Mouse (Mus musculus): ENCODE measurements around the gene Nfkb2. TPM values are rescaled to one million over a fixed set of nuclear protein-coding genes. Genes with fewer than 3 reads are reported as not detected.
A peak's percentile ranks its signal among the peaks of the same experiment; 100 is the strongest.

Gene Nfkb2
- 5.6 and 6.1 TPM in 2 replicates for polyA plus RNA-seq (2016; fragmentation: Nextera tagmentation; extraction: Ambion mirVana)

- peak within 1 kb of the TSS; percentile 76 for H3K9ac ChIP-seq
- under 1% methylated on average over 39 of the region's 39 CpGs for WGBS (ENCODE audit: insufficient replicate concordance)
- H3K36me3 ChIP-seq = peaks cover 7% of the 10 kb centered on the region; the same call in 1 of the 2 replicates
- peaks cover 32% of the 10 kb centered on the region for H3K27me3 ChIP-seq (replicated peaks)
- H3K27ac ChIP-seq = peak within 1 kb of the TSS; percentile 83
- peak within 1 kb of the TSS; percentile 71 for H3K4me3 ChIP-seq
- H3K9me3 ChIP-seq (replicated peaks) = no peaks in the 10 kb centered on the region
- H3K4me1 ChIP-seq = peaks cover 41% of the 10 kb centered on the region
- peak; percentile 89 for ATAC-seq
- peak within 1 kb of the TSS; percentile 97 for H3K4me2 ChIP-seq
Measured at GRCm38 (mm10) chr19:46304216-46304841, at the start of gene Nfkb2. Gene Nfkb2, plus strand, starts transcription at chr19:46304320.

DNA sequence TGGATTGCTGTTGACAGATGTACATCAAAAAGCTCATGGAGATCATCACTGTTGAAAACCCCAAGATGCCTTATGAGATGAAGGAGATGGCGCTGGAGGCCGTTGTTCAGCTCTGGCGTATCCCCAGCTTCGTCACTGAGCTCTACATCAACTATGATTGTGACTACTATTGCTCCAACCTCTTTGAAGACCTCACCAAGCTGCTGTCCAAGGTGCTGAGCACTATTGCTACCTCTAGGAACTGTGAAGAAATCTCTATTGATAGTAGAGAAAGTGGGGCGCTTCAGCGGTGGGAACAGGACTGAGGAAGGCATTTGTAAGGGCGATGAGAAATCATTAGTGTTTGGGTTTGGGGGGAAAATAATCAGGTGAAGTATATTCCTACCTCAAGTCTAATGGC is 39.4 kb upstream of the Nfkb2 start:
- Histone ChIP-seq H3K4me2 (no peak overlapping the region), H3K27ac (no peak overlapping the region), H3K36me3 (peaks cover 100% of the 10 kb centered on the region), H3K27me3 (replicated peaks) (no peaks in the 10 kb centered on the region), H3K4me3 (no peak overlapping the region), H3K4me1 (no peaks in the 10 kb centered on the region), H3K9ac (no peak overlapping the region), H3K9me3 (replicated peaks) (no peaks in the 10 kb centered on the region)
- no peak for ATAC-seq
- 78% methylated on average over 7 of the region's 7 CpGs for WGBS (ENCODE audit: insufficient replicate concordance)

GRCm38 (mm10) chr19:46275307-46275706 is 28.8 kb upstream of the Nfkb2 start:
- ATAC-seq = no peak
- Histone ChIP-seq H3K9ac (no peak overlapping the region), H3K36me3 (peaks cover 66% of the 10 kb centered on the region), H3K4me1 (no peaks in the 10 kb centered on the region), H3K9me3 (replicated peaks) (no peaks in the 10 kb centered on the region), H3K4me2 (no peak overlapping the region), H3K27me3 (replicated peaks) (no peaks in the 10 kb centered on the region), H3K4me3 (no peak overlapping the region), H3K27ac (no peak overlapping the region)

DNA sequence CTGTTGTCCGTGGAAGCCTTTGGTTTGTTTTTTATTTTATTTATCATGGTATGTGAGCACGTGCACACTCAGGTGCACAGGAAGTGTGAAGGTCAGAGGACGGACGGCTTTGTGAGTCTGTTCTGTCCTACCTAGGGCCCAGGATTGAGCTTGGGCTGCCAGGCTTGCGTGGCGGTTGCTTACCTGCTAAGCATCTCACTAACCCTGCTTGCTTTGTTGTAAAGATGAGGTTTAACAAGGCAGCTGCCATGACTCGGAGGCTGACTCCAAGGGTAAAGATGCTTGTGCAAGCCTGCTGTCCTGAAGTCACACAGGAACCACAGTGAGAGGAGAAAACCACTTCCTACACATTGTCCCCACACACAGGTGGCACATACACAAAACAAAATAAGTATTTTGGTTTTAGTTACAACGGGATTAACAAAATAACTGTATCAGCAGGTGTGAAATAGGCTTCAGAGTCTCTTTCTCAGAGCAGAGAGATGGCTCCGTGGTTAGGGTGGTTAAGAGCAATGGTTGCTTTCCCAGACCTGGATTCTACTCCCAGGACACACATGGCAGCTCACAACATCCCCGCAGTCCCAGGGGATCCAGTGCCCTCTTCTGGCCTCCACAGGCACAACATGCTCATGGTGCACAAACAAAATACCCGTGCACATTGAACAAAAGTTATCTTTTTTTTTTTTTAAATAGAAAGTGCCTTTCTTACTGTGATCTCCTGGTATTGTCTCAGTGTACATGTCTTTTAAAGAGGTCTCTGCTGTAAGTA is 21.9 kb upstream of the Nfkb2 start:
- 87% methylated on average over 11 of the region's 11 CpGs for WGBS (ENCODE audit: insufficient replicate concordance)
- H3K4me1 ChIP-seq = no peaks in the 10 kb centered on the region
- no peak overlapping the region for H3K4me2 ChIP-seq
- H3K36me3 ChIP-seq = peaks cover 76% of the 10 kb centered on the region
- H3K4me3 ChIP-seq = no peak overlapping the region
- H3K9ac ChIP-seq = no peak overlapping the region
- no peaks in the 10 kb centered on the region for H3K27me3 ChIP-seq (replicated peaks)
- no peaks in the 10 kb centered on the region for H3K9me3 ChIP-seq (replicated peaks)
- no peak for ATAC-seq
- no peak overlapping the region for H3K27ac ChIP-seq

GRCm38 (mm10) chr19:46284686-46285085 is 19.4 kb upstream of the Nfkb2 start:
- peaks cover 69% of the 10 kb centered on the region for H3K36me3 ChIP-seq
- 78% methylated on average over 4 of the region's 4 CpGs for WGBS (ENCODE audit: insufficient replicate concordance)
- no peak overlapping the region for H3K9ac ChIP-seq
- no peak for ATAC-seq
- H3K9me3 ChIP-seq (replicated peaks) = no peaks in the 10 kb centered on the region
- H3K27ac ChIP-seq = no peak overlapping the region
- no peak overlapping the region for H3K4me2 ChIP-seq
- H3K27me3 ChIP-seq (replicated peaks) = no peaks in the 10 kb centered on the region; the same call in 1 of the 2 replicates
- no peak overlapping the region for H3K4me3 ChIP-seq
- H3K4me1 ChIP-seq = no peaks in the 10 kb centered on the region

GRCm38 (mm10) chr19:46285631-46286030 is 18.5 kb upstream of the Nfkb2 start:
- WGBS (ENCODE audit: insufficient replicate concordance) = 72% methylated on average over 7 of the region's 7 CpGs
- no peak overlapping the region for H3K9ac ChIP-seq
- H3K27ac ChIP-seq = no peak overlapping the region
- H3K27me3 ChIP-seq (replicated peaks) = no peaks in the 10 kb centered on the region; the same call in 1 of the 2 replicates
- H3K4me1 ChIP-seq = no peaks in the 10 kb centered on the region
- no peak overlapping the region for H3K4me2 ChIP-seq
- no peaks in the 10 kb centered on the region for H3K9me3 ChIP-seq (replicated peaks)
- H3K4me3 ChIP-seq = no peak overlapping the region
- peaks cover 60% of the 10 kb centered on the region for H3K36me3 ChIP-seq
- no peak for ATAC-seq

DNA sequence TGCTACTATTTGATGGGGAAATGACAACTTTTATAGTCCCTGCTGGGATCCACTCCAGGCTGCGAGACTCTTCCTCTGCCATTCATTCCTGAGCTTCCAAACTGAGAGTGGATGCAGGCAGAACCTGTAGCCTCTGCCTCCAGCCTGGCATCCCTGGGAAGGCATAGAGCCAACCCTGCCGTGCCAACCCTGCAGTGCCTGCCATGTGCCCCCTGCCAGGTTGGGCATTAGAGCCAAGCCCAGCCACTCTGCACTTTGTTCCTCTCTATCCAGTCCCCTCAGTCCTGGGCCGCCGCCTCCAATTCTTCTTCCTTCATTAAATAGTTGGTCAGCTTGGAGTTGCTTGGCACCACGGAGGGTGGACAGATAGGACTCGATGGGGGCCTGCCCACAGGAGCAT is 18.1 kb upstream of the Nfkb2 start:
- no peaks in the 10 kb centered on the region; the same call in 1 of the 2 replicates for H3K27me3 ChIP-seq (replicated peaks)
- no peak overlapping the region for H3K4me2 ChIP-seq
- no peaks in the 10 kb centered on the region for H3K4me1 ChIP-seq
- WGBS (ENCODE audit: insufficient replicate concordance) = 85% methylated on average over 6 of the region's 6 CpGs
- H3K9me3 ChIP-seq (replicated peaks) = no peaks in the 10 kb centered on the region
- no peak overlapping the region for H3K4me3 ChIP-seq
- peaks cover 56% of the 10 kb centered on the region for H3K36me3 ChIP-seq
- H3K27ac ChIP-seq = no peak overlapping the region
- H3K9ac ChIP-seq = no peak overlapping the region
- no peak for ATAC-seq

DNA sequence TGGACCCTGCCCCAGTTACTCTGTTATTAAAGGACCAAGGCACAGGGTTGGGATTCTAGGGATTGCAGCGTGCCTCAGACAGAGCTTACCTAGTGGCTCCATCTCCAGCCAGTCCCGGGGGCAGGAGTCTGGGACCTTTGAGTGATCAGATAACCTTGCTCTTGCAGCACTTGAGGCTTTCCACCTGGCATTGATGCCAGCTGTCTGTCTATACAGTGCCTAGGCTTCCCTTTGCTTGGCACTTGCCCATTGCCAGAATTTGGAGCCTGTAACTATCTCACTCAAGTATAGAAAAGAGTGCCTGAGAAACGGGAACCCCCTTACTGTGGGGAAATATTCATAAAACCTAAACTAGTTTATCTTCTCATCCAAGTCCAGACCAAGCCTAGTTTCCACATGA is 17.2 kb upstream of the Nfkb2 start:
- 75% methylated on average over 3 of the region's 3 CpGs for WGBS (ENCODE audit: insufficient replicate concordance)
- Histone ChIP-seq H3K4me1 (no peaks in the 10 kb centered on the region), H3K27me3 (replicated peaks) (peaks cover 7% of the 10 kb centered on the region; the same call in 1 of the 2 replicates), H3K4me2 (no peak overlapping the region), H3K27ac (no peak overlapping the region), H3K4me3 (no peak overlapping the region), H3K9ac (no peak overlapping the region), H3K9me3 (replicated peaks) (no peaks in the 10 kb centered on the region), H3K36me3 (peaks cover 47% of the 10 kb centered on the region)
- no peak for ATAC-seq

DNA sequence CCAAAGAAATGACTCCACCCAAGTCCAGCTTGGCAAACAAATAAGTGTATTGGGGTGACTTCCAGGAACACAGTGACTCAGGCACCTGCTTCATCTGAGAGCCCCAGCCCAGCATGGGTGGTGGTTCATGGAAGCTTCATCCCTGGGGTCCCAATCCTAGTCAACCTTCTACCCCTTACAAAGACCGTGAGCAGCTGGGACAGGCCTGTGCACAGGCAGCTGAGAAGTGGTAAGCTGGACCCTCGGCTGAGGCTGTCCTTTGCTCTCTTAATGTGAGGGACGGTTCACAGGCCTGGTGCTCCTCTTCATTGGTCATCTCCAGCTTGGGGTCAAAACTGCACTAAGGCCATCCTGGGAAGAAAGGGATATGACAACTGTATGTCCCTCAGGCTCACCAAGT is 16.6 kb upstream of the Nfkb2 start:
- Histone ChIP-seq H3K4me1 (no peaks in the 10 kb centered on the region), H3K4me3 (no peak overlapping the region), H3K9ac (no peak overlapping the region), H3K27ac (no peak overlapping the region), H3K4me2 (no peak overlapping the region), H3K36me3 (peaks cover 41% of the 10 kb centered on the region), H3K9me3 (replicated peaks) (no peaks in the 10 kb centered on the region), H3K27me3 (replicated peaks) (peaks cover 13% of the 10 kb centered on the region; the same call in 1 of the 2 replicates)
- WGBS (ENCODE audit: insufficient replicate concordance) = 62% methylated on average over 3 of the region's 3 CpGs
- no peak for ATAC-seq

- H3K4me1 ChIP-seq = no peaks in the 10 kb centered on the region
- 43% methylated on average over 12 of the region's 12 CpGs for WGBS (ENCODE audit: insufficient replicate concordance)
Measured at GRCm38 (mm10) chr19:46290535-46291105, 13.5 kb upstream of the Nfkb2 start.

GRCm38 (mm10) chr19:46296938-46297337 is 7.2 kb upstream of the Nfkb2 start:
- Histone ChIP-seq H3K9me3 (replicated peaks) (no peaks in the 10 kb centered on the region), H3K27ac (no peak overlapping the region), H3K9ac (no peak overlapping the region), H3K36me3 (no peaks in the 10 kb centered on the region), H3K4me2 (no peak overlapping the region), H3K4me1 (no peaks in the 10 kb centered on the region), H3K27me3 (replicated peaks) (peaks cover 31% of the 10 kb centered on the region), H3K4me3 (no peak overlapping the region)
- WGBS (ENCODE audit: insufficient replicate concordance) = 54% methylated on average over 4 of the region's 4 CpGs
- ATAC-seq = no peak

More at GRCm38 (mm10) chr19:46290535-46291105, 13.5 kb upstream of the Nfkb2 start:
- peaks cover 14% of the 10 kb centered on the region for H3K36me3 ChIP-seq
- no peak overlapping the region for H3K4me3 ChIP-seq
- H3K9ac ChIP-seq = no peak overlapping the region
- H3K27ac ChIP-seq = no peak overlapping the region
- ATAC-seq = no peak
- no peaks in the 10 kb centered on the region for H3K9me3 ChIP-seq (replicated peaks)
- H3K27me3 ChIP-seq (replicated peaks) = peaks cover 24% of the 10 kb centered on the region
- no peak overlapping the region for H3K4me2 ChIP-seq

Measured in liver, embryonic 12.5 days (tissue).